Mouse (Mus musculus): ENCODE results near the gene Fam241a. TPM values are rescaled to one million over a fixed set of nuclear protein-coding genes. Genes with fewer than 3 reads are reported as not detected.
A peak's percentile ranks its signal among the peaks of the same experiment; 100 is the strongest.

The Fam241a gene
- total RNA-seq, 2 experiments from 2014 or later, result 4.4 to 9.6 TPM

DNA sequence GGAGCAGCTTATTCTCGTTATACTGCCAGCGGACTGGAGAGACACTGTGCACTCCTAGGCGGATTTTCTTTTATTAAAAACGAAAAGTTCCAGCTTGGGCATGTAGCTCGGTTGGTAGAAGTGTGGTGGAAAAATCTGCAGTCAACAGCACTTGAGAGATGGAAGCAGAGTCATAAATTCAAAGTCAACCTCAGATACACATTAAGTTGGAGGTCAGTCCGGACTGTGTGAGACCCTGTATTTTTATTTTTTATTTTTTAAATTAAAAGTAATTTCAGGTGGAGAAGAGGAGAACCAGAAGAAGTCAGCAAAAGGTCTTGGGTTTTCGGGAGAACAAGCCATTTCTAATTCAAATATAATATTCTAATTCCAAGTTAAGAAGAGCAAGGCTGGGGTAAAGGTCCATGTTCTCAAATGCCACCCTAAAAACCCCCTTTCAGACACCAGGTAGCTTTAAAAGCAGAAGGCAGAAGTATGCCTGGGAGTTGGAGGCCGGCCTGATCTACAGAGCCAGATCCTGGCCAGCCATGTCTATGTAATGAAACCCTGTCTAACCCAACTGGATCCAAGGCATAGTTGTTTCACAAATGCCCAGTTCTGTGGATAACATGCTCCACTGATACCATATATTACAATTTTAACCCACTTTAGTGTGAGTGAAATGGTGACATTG is 58.0 kb downstream of the Fam241a start:
- no peak for DNase-seq (ENCODE audit: low spot score in 2 of 2)

DNA sequence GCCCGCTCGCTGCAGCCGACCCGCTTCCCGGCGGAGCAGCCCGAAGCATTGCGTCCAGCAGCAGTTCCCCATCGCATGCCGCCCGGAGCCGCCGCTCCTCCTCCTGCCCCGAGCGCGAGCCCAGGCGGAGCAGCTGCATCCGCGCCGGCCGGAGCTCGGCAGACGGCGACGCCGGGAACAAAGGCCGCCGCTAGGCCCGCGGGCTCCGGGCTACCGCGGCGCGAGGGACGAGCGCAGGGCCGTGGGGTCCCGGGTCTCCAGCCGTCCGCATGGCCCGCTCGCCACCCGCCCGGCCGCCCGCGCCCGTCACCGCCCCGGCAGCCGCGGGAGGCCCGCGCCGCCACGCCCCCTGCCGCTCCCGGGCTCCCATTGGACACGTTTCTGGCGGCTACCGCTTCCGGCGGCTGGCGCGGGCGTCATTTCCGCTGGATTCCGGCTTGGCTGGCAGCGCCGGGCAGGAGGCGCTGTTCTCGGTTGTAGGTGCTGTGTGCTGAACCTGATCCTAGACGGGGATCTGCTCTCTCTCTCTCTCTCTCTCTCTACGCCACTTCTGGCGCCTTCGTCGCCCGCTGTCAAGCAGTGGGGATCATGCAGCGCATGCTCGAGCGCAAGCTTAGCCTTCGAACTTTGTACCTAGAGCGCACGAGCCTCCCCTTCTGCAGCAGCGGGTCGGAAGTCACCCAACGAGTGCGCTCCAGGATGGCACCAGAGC is 58.8 kb downstream of the Fam241a start, which contains the start of gene Ap1ar:
Ap1ar (minus strand) TSS at position 370 of the 712 bp plus-strand sequence.
- DNase-seq (ENCODE audit: low spot score in 2 of 2), result peak; percentile 96 to 97

GRCm38 (mm10) chr3:127836798-127837153 is 59.3 kb downstream of the Fam241a start:
- no peak for DNase-seq (ENCODE audit: low spot score in 2 of 2)

DNA sequence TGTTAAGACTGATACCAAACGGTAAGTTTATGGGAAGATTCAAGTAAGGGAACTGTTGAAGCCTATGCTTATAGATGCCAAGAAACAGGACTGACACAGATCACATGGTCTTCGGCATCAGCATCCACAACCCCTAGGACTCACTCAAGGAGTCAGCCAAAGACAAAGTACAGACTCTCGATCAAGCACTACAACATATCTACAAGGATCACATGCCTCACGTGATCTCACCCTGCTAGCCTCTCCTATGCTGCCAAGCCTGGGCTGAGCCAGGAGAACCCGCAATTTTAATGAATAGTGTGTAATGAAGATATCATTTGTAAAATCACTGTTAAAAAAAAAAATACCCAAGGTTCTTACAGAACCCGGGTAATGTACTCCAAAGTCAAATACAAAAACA is 60.5 kb downstream of the Fam241a start:
- DNase-seq (ENCODE audit: low spot score in 2 of 2), result no peak

DNA sequence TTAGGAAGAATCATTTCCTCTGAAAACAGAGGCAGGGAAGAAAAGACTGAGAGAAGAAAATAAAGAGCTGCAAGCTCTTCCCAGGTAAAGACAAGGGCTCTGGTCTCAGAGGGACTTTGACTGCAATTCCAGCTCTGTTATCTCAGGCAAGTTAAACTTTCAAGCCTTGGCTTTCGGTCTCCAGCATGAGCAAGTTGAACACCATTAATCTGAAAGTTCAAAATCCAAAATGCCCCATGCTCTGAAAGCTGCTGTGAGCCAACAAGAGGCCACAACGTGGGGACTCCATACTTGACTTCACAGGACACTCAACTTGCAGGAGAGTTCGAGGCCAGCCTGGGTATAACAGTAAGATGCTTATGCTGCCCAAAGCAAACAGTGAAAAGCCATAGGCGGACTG is 62.1 kb downstream of the Fam241a start:
- no peak for DNase-seq (ENCODE audit: low spot score in 2 of 2)

GRCm38 (mm10) chr3:127831079-127831478 is 65.0 kb downstream of the Fam241a start:
- no peak for DNase-seq (ENCODE audit: low spot score in 2 of 2)

DNA sequence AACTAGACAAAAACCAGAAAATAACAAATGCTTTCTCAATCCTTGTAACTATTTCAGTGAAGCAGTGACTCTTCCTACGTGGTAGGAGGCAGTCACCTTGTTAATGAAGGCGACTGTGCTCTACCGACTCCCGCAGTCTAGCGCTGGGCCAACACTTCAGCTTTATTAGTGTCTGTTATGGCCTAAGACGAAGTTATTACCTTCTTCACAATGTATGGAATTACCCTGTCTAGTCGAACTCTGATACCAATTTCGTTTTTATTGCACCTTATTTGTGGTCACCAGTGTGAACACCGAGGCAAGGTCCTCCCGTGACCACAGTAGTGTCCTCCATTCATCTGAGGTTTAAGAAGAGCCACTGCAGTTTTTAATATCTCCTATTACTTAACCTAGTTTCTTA is 65.9 kb downstream of the Fam241a start:
- DNase-seq (ENCODE audit: low spot score in 2 of 2), result no peak

DNA sequence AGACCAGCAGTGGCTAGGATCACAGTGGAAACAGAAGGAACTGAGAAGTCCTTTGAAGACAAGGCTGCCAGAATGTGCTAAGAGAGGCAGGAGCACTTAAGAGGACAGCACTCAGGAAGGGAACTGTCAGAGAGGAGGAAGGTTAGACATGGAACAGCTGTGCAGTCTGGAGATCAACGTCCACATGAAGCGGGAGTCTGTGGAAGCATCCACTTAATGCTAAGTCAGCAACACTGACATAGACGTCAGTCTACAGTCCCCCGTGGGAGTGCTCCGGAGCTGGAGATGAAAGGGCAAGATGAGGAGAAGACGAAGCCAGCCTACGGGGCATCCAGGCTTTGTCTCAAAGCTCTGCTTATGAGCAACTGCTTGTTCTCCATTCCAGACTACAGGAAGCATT is 69.0 kb downstream of the Fam241a start:
- no peak for DNase-seq (ENCODE audit: low spot score in 2 of 2)

GRCm38 (mm10) chr3:127826503-127826902 is 69.6 kb downstream of the Fam241a start:
- DNase-seq (ENCODE audit: low spot score in 2 of 2), result no peak

- DNase-seq (ENCODE audit: low spot score in 2 of 2), result no peak
Observed at GRCm38 (mm10) chr3:127823886-127824863, 71.9 kb downstream of the Fam241a start.

DNA sequence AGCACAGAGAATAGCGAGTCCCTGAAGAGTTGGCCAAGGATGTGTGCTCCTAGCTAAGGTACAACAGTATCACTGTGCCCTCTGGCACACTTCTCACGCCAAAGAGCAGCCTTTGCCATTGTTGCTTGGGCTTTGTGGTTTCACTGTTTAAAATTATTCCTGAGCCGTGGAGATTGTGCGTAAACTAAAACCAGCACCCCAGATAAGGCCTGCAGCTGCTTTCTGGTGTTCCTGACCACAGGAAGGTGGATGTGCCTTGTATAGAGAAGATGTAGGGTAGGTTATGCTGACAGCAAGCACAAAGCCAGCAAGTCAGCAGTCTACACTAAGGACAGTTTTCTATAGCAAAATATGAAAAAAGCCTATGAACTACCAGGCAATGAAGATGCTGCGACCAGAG is 74.9 kb downstream of the Fam241a start:
- no peak for DNase-seq (ENCODE audit: low spot score in 2 of 2)

DNA sequence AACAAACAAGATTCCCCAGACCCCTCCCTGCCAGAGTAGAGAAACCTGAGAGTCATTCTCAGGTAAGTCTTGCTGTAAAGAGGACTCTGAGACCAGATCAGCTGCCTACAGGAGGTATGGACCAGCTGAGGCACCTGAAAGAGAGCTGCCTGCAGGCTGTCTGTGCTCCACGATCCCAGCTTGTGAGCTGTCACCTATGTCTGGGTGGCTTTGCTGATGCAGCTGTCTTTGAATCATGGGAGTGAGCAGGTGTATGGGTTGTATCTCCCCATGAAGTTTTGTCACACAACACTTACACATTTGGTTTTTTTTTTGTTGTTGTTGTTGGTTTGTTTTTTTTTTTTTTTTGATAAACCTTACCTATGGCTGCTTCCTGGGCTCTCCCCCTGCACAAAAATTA is 75.7 kb downstream of the Fam241a start:
- DNase-seq (ENCODE audit: low spot score in 2 of 2), result no peak

Other genes with a start within 250 kb of the Fam241a start
- 10 to 100 TPM; 10.6 to 13.2 TPM for gene Alpk1, start 115.8 kb downstream of the Fam241a start, total RNA-seq (2021)
- gene Tifa, start 106.5 kb downstream of the Fam241a start, total RNA-seq (2021), result 1 to 10 TPM; 4.9 to 6.6 TPM
- 10 to 100 TPM; 25.7 to 33.4 TPM for gene Ap1ar, start 58.8 kb downstream of the Fam241a start, total RNA-seq (2021)